Mouse (Mus musculus) gastrocnemius, adult 8-10 months (tissue): Measurements from ENCODE around the gene Pkdrej. TPM values are rescaled to one million over a fixed set of nuclear protein-coding genes. Genes with fewer than 3 reads are reported as not detected.

Experiments used
- DNase-seq, 2 experiments: peaks; one replicate each; pipeline ENCODE4 v3.0.0; 2022; ENCODE audit warnings: low spot score in 2 of 2
- total RNA-seq, 4 experiments: library from RNA; stranded (reverse); gene quantifications; 2 replicates each; pipeline ENCODE4 v1.2.4; 2022

Gene Pkdrej
- total RNA-seq, 4 experiments from 2014 or later = 0.24 to 1.0 (median 0.57) TPM

DNA sequence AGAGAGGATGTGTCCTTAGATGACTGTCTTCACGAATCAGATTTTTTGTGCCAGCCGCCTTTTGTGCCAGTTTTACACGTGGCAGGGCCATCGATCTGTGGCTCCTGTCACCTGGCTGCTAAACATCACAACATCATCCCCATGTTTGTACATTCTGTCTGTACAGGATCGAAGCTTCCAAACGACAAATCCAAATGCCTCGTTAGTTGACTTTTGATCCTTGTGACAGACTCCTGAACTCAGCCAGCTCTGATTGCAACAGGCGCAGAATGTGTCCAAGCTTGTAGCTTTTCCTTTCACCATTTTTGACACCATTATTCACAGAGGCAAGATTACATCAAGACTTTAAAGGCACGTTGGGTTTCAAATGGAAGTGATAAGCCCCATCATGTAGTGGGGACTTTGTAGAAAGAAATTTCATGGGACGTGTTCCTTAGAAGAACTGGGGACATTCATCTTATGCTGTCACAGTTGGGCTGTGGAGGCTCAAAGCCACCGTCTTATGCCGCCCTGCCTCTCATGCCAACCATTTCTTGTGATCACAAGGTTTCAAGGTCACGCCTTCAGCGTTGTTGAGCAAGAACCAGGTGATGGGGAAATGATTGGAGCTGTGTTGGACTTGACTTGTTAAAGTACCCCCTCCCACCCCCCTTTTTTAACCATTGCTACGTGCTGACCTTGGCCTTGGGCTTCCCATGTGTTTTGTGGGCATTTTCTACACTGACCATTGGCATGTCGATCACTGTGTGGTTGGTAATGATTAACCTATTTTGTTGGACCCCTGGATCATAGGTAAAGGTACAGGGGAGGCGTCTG is 50.0 kb downstream of the Pkdrej start:
- DNase-seq = no peak

- no peak for DNase-seq
Observed at GRCm38 (mm10) chr15:85768991-85769390, 52.5 kb downstream of the Pkdrej start.

- no peak for DNase-seq
Observed at GRCm38 (mm10) chr15:85766677-85767076, 54.9 kb downstream of the Pkdrej start.

DNA sequence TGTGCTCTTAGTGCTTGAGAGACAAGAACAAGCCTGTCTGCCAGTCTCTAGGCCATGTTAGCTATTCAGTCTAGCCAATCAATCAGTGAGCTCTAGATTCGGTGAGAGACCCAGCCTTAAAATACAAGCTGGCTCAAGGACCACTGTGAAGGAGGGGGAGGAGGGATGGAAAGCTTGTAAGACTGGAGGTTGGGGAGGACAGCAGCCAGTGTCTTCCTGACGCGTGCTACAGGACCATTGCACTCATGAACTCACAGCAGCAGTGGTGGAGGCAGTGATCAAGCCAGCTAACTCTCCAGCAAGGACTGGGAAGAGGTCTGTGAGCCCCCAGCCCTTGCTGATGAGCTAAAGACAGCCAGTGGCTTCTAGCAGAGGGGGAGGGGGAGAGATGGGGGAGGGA is 56.5 kb downstream of the Pkdrej start:
- DNase-seq = no peak

Other genes starting within 250 kb of the Pkdrej start
- under 1 TPM in 1 of 4 experiments, not detected in 3; 0.19 TPM for gene Wnt7b, start 239.3 kb downstream of the Pkdrej start, total RNA-seq
- 10 to 100 TPM; 10.5 to 19.6 (median 14.7) TPM for gene Ppara, start 86.8 kb downstream of the Pkdrej start, total RNA-seq
- gene Cdpf1, start 10.0 kb downstream of the Pkdrej start, total RNA-seq = 10 to 100 TPM; 52.8 to 58.2 (median 55.1) TPM
- gene Ttc38, start 10.6 kb upstream of the Pkdrej start, total RNA-seq = 1 to 10 TPM; 3.7 to 6.7 (median 4.4) TPM
- under 1 TPM in 1 of 4 experiments, not detected in 3; 0.13 TPM for gene Gtse1, start 38.0 kb upstream of the Pkdrej start, total RNA-seq
- gene Trmu, start 57.6 kb upstream of the Pkdrej start, total RNA-seq = 10 to 100 TPM in 2 of 4 experiments, 1 to 10 TPM in 2; 7.7 to 14.1 (median 9.8) TPM
- under 1 TPM; 0.02 to 0.36 (median 0.10) TPM for gene Celsr1, start 212.0 kb upstream of the Pkdrej start, total RNA-seq
- 1 to 10 TPM; 5.8 to 9.2 (median 8.1) TPM for gene Gramd4, start 236.0 kb upstream of the Pkdrej start, total RNA-seq